Mouse (Mus musculus): ENCODE measurements around the gene Sbf2. TPM values are rescaled to one million over a fixed set of nuclear protein-coding genes. Genes with fewer than 3 reads are reported as not detected.

The Sbf2 gene
- polyA plus RNA-seq, 1 experiment from 2014 or later = 44.0 TPM

GRCm38 (mm10) chr7:110306281-110306680 is 308.4 kb downstream of the Sbf2 start:
- ATAC-seq (no peak), DNase-seq (ENCODE audit: low spot score) (no peak)
- no peak overlapping the region for H3K4me2 ChIP-seq (ENCODE audit: low read length)
- no peak overlapping the region for H3K27ac ChIP-seq (ENCODE audit: low read depth, low read length)
- H3K4me1 ChIP-seq (ENCODE audit: control insufficient read depth, insufficient read depth, low read length) = no peaks in the 10 kb centered on the region
- no peaks in the 10 kb centered on the region for H3K27me3 ChIP-seq (replicated peaks; ENCODE audit: control insufficient read depth, insufficient read depth, low read length)
- H3K9ac ChIP-seq (ENCODE audit: low read length) = no peak overlapping the region
- no peaks in the 10 kb centered on the region for H3K9me3 ChIP-seq (replicated peaks; ENCODE audit: control insufficient read depth, low read length)
- peaks cover 30% of the 10 kb centered on the region for H3K36me3 ChIP-seq (ENCODE audit: control insufficient read depth, insufficient read depth, low read length)
- H3K4me3 ChIP-seq (ENCODE audit: low read depth, low read length) = no peak overlapping the region
- 61% methylated on average over 5 of the region's 5 CpGs for WGBS

- H3K27ac ChIP-seq (ENCODE audit: low read depth, low read length) = no peak overlapping the region
- no peaks in the 10 kb centered on the region for H3K9me3 ChIP-seq (replicated peaks; ENCODE audit: control insufficient read depth, low read length)
- no peak overlapping the region for H3K4me3 ChIP-seq (ENCODE audit: low read depth, low read length)
- no peak for DNase-seq (ENCODE audit: low spot score)
- H3K9ac ChIP-seq (ENCODE audit: low read length) = no peak overlapping the region
- ATAC-seq = no peak
- H3K27me3 ChIP-seq (replicated peaks; ENCODE audit: control insufficient read depth, insufficient read depth, low read length) = no peaks in the 10 kb centered on the region
- no peak overlapping the region for H3K4me2 ChIP-seq (ENCODE audit: low read length)
- 92% methylated on average over 4 of the region's 4 CpGs for WGBS
- peaks cover 22% of the 10 kb centered on the region for H3K36me3 ChIP-seq (ENCODE audit: control insufficient read depth, insufficient read depth, low read length)
- no peaks in the 10 kb centered on the region for H3K4me1 ChIP-seq (ENCODE audit: control insufficient read depth, insufficient read depth, low read length)
These were observed 309.2 kb downstream of the Sbf2 start for GRCm38 (mm10) chr7:110305486-110305885.

- Histone ChIP-seq H3K4me2 (ENCODE audit: low read length) (no peak overlapping the region), H3K27ac (ENCODE audit: low read depth, low read length) (no peak overlapping the region), H3K9ac (ENCODE audit: low read length) (no peak overlapping the region), H3K36me3 (ENCODE audit: control insufficient read depth, insufficient read depth, low read length) (0 out of 2 replicates have a peak, but pooled peaks cover 2% of the 10 kb centered on the region), H3K4me1 (ENCODE audit: control insufficient read depth, insufficient read depth, low read length) (no peaks in the 10 kb centered on the region), H3K4me3 (ENCODE audit: low read depth, low read length) (no peak overlapping the region), H3K9me3 (replicated peaks; ENCODE audit: control insufficient read depth, low read length) (no peaks in the 10 kb centered on the region), H3K27me3 (replicated peaks; ENCODE audit: control insufficient read depth, insufficient read depth, low read length) (no peaks in the 10 kb centered on the region)
- 90% methylated on average over 6 of the region's 6 CpGs for WGBS
- DNase-seq (ENCODE audit: low spot score) (no peak), ATAC-seq (no peak)
These were observed 311.8 kb downstream of the Sbf2 start for GRCm38 (mm10) chr7:110302886-110303285.

- ATAC-seq = no peak
- Histone ChIP-seq H3K36me3 (ENCODE audit: control insufficient read depth, insufficient read depth, low read length) (no peaks in the 10 kb centered on the region), H3K9me3 (replicated peaks; ENCODE audit: control insufficient read depth, low read length) (no peaks in the 10 kb centered on the region), H3K4me2 (ENCODE audit: low read length) (no peak overlapping the region), H3K9ac (ENCODE audit: low read length) (no peak overlapping the region), H3K27me3 (replicated peaks; ENCODE audit: control insufficient read depth, insufficient read depth, low read length) (no peaks in the 10 kb centered on the region), H3K27ac (ENCODE audit: low read depth, low read length) (no peak overlapping the region), H3K4me1 (ENCODE audit: control insufficient read depth, insufficient read depth, low read length) (no peaks in the 10 kb centered on the region), H3K4me3 (ENCODE audit: low read depth, low read length) (no peak overlapping the region)
- WGBS = 87% methylated on average over 17 of the region's 17 CpGs
- no peak for DNase-seq (ENCODE audit: low spot score)
These were observed 315.8 kb downstream of the Sbf2 start for GRCm38 (mm10) chr7:110298739-110299410.

- Histone ChIP-seq H3K36me3 (ENCODE audit: control insufficient read depth, insufficient read depth, low read length) (no peaks in the 10 kb centered on the region), H3K9me3 (replicated peaks; ENCODE audit: control insufficient read depth, low read length) (no peaks in the 10 kb centered on the region), H3K4me3 (ENCODE audit: low read depth, low read length) (no peak overlapping the region), H3K4me1 (ENCODE audit: control insufficient read depth, insufficient read depth, low read length) (no peaks in the 10 kb centered on the region), H3K4me2 (ENCODE audit: low read length) (no peak overlapping the region), H3K27ac (ENCODE audit: low read depth, low read length) (no peak overlapping the region), H3K27me3 (replicated peaks; ENCODE audit: control insufficient read depth, insufficient read depth, low read length) (no peaks in the 10 kb centered on the region), H3K9ac (ENCODE audit: low read length) (no peak overlapping the region)
- WGBS = 86% methylated on average over 7 of the region's 7 CpGs
- DNase-seq (ENCODE audit: low spot score) = no peak
- ATAC-seq = no peak
These were observed 316.6 kb downstream of the Sbf2 start for GRCm38 (mm10) chr7:110298090-110298489.

GRCm38 (mm10) chr7:110297611-110298010 is 317.1 kb downstream of the Sbf2 start:
- no peak for ATAC-seq
- DNase-seq (ENCODE audit: low spot score) = no peak
- Histone ChIP-seq H3K9me3 (replicated peaks; ENCODE audit: control insufficient read depth, low read length) (no peaks in the 10 kb centered on the region), H3K27me3 (replicated peaks; ENCODE audit: control insufficient read depth, insufficient read depth, low read length) (no peaks in the 10 kb centered on the region), H3K4me3 (ENCODE audit: low read depth, low read length) (no peak overlapping the region), H3K36me3 (ENCODE audit: control insufficient read depth, insufficient read depth, low read length) (no peaks in the 10 kb centered on the region), H3K4me2 (ENCODE audit: low read length) (no peak overlapping the region), H3K4me1 (ENCODE audit: control insufficient read depth, insufficient read depth, low read length) (no peaks in the 10 kb centered on the region), H3K27ac (ENCODE audit: low read depth, low read length) (no peak overlapping the region), H3K9ac (ENCODE audit: low read length) (no peak overlapping the region)
- 63% methylated on average over 4 of the region's 4 CpGs for WGBS

GRCm38 (mm10) chr7:110296889-110297603 is 317.7 kb downstream of the Sbf2 start:
- Histone ChIP-seq H3K4me1 (ENCODE audit: control insufficient read depth, insufficient read depth, low read length) (no peaks in the 10 kb centered on the region), H3K4me3 (ENCODE audit: low read depth, low read length) (no peak overlapping the region), H3K9me3 (replicated peaks; ENCODE audit: control insufficient read depth, low read length) (no peaks in the 10 kb centered on the region), H3K36me3 (ENCODE audit: control insufficient read depth, insufficient read depth, low read length) (no peaks in the 10 kb centered on the region), H3K9ac (ENCODE audit: low read length) (no peak overlapping the region), H3K27me3 (replicated peaks; ENCODE audit: control insufficient read depth, insufficient read depth, low read length) (no peaks in the 10 kb centered on the region), H3K4me2 (ENCODE audit: low read length) (no peak overlapping the region), H3K27ac (ENCODE audit: low read depth, low read length) (no peak overlapping the region)
- ATAC-seq (no peak), DNase-seq (ENCODE audit: low spot score) (no peak)
- WGBS = 42% methylated on average over 17 of the region's 17 CpGs

GRCm38 (mm10) chr7:110289647-110290046 is 325.1 kb downstream of the Sbf2 start:
- no peak overlapping the region for H3K27ac ChIP-seq (ENCODE audit: low read depth, low read length)
- H3K9ac ChIP-seq (ENCODE audit: low read length) = no peak overlapping the region
- H3K4me3 ChIP-seq (ENCODE audit: low read depth, low read length) = no peak overlapping the region
- no peak for DNase-seq (ENCODE audit: low spot score)
- H3K4me2 ChIP-seq (ENCODE audit: low read length) = no peak overlapping the region
- ATAC-seq = no peak
- 78% methylated on average over 4 of the region's 4 CpGs for whole genome bisulfite sequencing
- no peaks in the 10 kb centered on the region for H3K4me1 ChIP-seq (ENCODE audit: control insufficient read depth, insufficient read depth, low read length)
- H3K27me3 ChIP-seq (replicated peaks; ENCODE audit: control insufficient read depth, insufficient read depth, low read length) = no peaks in the 10 kb centered on the region
- no peaks in the 10 kb centered on the region for H3K9me3 ChIP-seq (replicated peaks; ENCODE audit: control insufficient read depth, low read length)
- no peaks in the 10 kb centered on the region for H3K36me3 ChIP-seq (ENCODE audit: control insufficient read depth, insufficient read depth, low read length)

GRCm38 (mm10) chr7:110288731-110289191 is 326.0 kb downstream of the Sbf2 start:
- no peaks in the 10 kb centered on the region for H3K27me3 ChIP-seq (replicated peaks; ENCODE audit: control insufficient read depth, insufficient read depth, low read length)
- H3K4me2 ChIP-seq (ENCODE audit: low read length) = no peak overlapping the region
- H3K4me3 ChIP-seq (ENCODE audit: low read depth, low read length) = no peak overlapping the region
- H3K9me3 ChIP-seq (replicated peaks; ENCODE audit: control insufficient read depth, low read length) = no peaks in the 10 kb centered on the region
- H3K9ac ChIP-seq (ENCODE audit: low read length) = no peak overlapping the region
- no peaks in the 10 kb centered on the region for H3K4me1 ChIP-seq (ENCODE audit: control insufficient read depth, insufficient read depth, low read length)
- WGBS = 51% methylated on average over 6 of the region's 6 CpGs
- no peak for ATAC-seq
- DNase-seq (ENCODE audit: low spot score) = no peak
- H3K27ac ChIP-seq (ENCODE audit: low read depth, low read length) = no peak overlapping the region
- H3K36me3 ChIP-seq (ENCODE audit: control insufficient read depth, insufficient read depth, low read length) = no peaks in the 10 kb centered on the region
